Mouse (Mus musculus) left cerebral cortex, adult 18-20 months (tissue): ENCODE results near the gene Muc13. TPM values are rescaled to one million over a fixed set of nuclear protein-coding genes. Genes with fewer than 3 reads are reported as not detected.

Experiments
- DNase-seq, 2 experiments: peaks; one replicate each; pipeline ENCODE4 v3.0.0; 2021 to 2022; ENCODE audit warnings: low spot score in 2 of 2, mixed read lengths in 1 of 2
- total RNA-seq, 2 experiments: library from RNA; stranded (reverse); gene quantifications; 2 replicates each; pipeline ENCODE4 v1.2.3; 2021

Muc13 gene
- total RNA-seq, 2 experiments from 2014 or later, result 0.16 to 0.19 TPM

GRCm38 (mm10) chr16:33768491-33769278 lies 25.2 kb upstream of the Muc13 start:
- DNase-seq, result peak; percentile 11 to 22

DNA sequence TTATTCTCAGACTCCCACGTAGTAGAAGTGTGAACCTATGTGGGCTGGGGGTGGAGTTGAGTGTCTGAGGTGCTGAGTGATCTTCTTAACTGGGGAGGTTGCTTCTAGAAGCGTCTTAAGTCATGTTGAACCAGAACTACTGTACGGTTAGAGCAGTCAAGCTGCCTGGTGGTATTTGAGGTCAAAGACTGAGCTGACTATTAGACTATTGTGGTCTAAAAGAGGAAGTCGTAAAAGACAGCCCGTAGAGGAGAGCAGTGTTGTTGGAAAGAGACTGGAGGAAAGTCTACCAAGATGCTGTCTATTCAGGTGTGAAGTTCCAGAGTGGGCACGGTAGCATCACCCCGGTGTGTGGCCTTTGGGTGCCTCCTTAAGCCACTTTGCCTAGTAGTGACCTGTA lies 24.0 kb upstream of the Muc13 start:
- no peak for DNase-seq

DNA sequence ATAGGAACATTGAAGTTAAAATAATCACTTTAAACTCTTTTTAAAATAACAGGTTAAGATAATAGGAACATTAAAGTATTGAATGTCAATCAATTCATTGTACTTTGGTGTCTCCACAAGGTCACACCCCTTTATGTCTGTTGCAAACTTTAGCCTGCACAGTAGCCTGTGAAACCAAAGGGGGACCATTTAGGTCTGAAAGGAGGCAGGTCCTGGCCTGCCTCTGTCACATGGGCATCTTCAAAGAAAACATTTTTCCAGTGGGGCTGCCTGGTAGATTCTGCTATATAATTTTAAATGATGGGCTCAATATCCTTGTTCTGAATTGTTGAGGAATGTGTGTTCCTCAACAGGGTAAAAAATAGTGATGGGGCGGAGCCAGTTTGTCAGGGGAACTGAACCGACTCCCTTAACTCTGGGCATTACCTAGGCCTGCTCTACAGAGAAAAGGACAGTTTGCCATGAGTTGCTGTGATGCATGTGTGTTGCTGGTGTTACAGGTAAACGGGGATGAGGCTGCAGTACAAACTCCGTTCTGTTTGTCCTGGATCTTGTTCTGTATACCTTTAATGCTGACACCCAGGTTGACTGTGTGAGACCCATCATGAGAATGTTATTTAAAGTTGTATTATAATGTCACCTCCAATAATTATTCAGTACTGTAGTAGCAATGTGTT lies 22.9 kb upstream of the Muc13 start:
- DNase-seq, result no peak

DNA sequence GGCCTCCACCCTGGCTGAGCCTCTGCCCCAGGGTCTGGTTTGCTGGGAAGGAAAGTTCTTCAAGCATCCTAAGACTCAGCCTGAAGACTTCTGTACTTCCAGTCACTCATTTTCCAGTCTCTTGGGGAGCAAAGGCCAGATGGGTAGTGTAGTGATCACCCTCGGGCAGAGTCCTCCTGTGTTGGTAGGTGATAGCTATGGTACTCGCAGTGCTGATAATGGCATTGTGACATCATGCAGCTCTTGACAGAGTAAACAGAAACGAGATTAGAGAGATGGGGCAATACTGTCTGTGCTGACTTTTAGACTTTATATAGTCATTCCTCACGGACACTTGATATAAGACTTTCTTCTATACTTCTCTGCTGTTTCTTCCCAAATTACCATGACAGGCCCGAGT lies 21.0 kb upstream of the Muc13 start:
- DNase-seq, result no peak

DNA sequence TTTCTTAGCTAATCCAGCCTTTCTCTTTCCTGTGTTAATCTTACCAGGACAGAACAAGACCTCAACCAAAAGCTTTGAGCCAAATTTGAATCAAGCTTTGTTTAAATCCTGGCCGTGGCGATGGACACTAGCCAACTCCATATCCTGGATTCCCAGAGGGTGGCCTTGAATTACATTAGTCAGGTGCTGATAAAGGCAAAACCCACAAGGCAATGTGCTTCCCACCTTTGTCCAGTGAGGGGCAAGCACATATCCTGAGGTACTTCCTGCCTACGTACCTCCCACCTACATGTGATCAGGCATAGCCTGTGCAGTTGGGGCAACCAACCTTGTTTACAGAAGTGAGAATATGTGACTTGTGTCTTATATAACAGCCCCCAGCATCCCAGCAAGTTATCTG lies 18.9 kb upstream of the Muc13 start:
- no peak for DNase-seq

- no peak for DNase-seq
Observed at GRCm38 (mm10) chr16:33775733-33776335, 18.0 kb upstream of the Muc13 start.

DNA sequence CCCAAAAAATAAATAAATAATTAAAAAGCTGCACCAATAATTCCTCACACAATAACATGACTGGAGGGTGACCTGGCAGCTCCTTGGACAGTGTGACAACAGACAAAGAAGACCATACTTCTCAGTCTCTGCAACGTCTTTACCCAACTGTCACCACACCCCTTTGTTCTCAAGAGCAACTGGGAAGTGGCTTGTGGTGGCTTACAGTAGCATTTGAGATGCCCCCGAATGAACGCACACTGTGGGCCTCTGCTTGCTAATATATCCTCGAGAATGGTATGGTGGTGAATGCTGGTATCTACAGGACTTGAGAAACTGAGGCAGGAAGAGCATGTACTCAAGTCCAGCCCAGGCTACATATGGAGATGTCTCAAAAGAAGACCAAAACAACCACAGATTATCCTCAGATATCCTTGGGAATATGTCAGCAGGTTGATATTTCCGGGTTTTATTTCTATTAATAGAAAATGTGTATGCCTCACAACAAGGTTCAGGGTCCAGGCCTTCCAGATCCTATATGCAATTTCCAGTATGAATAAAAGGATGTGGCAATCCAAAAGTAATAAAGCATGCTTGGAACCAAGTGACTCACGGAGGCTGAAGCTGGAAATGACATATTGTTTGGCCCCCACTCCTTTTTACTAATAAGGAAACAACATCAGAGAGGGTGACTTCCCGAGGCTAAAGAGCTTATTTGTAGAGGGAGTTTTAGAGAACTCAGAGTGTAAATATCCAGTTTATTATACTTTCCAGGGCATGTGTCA lies 16.9 kb upstream of the Muc13 start:
- no peak for DNase-seq

GRCm38 (mm10) chr16:33777607-33778006 lies 16.2 kb upstream of the Muc13 start:
- no peak for DNase-seq

- DNase-seq, result no peak
Observed at GRCm38 (mm10) chr16:33781789-33782728, 11.8 kb upstream of the Muc13 start.

DNA sequence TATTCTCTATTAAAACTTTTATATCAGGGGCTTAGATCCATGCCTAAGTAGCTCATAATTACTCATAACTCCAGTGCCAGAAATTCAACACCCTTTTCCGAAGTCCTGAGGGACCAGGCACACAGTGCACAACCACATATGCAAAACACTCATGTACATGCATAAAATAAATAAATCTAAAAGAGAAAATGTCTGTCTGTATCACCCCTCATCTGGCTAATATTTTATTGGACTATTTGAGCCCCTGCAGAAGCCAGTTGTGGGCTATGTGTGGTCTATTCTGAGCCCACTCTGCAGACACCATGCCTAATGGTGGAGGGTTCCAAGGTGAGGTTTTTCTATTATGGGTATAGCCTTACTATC lies 11.1 kb upstream of the Muc13 start:
- no peak for DNase-seq

GRCm38 (mm10) chr16:33784547-33784946 lies 9.3 kb upstream of the Muc13 start:
- no peak for DNase-seq

- DNase-seq, result no peak
Observed at GRCm38 (mm10) chr16:33785092-33785704, 8.6 kb upstream of the Muc13 start.

DNA sequence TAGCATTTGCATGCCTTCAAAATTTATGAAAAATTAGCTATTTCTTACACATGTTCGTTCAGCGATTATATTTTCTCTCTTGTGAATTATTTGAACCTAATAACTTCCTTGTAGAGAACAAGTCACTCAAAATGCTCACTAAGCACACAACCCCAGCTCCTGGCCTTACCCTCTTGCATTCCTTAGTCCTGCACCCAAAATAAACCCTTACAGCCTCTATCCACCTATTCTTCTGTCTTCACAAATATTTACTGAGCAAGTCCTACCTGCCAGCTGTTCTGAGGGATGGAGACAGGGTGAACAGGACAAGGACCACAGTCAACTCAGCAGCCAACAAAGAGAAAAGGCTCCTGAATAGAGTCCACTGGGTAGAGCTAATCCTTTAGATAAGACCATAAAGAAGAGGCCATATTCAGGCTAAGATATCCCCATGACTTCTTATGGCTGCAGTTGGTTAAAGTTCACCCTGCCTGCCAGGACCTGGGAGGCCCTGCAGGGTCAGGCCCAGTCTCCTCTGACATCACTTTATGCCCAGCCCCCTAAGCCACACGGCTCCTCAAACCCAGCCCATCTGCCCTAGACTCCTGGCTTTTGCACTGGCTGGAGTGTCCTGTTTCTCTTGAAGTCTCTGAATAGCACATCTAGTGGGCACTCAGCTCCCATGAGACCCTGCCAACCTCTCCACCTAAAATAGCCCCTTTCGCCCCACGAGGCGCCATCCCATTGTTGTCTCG lies 7.0 kb upstream of the Muc13 start:
- no peak for DNase-seq

GRCm38 (mm10) chr16:33795106-33795505 lies 1.3 kb downstream of the Muc13 start:
- no peak for DNase-seq

GRCm38 (mm10) chr16:33795887-33796286 lies 2.0 kb downstream of the Muc13 start:
- DNase-seq, result no peak

DNA sequence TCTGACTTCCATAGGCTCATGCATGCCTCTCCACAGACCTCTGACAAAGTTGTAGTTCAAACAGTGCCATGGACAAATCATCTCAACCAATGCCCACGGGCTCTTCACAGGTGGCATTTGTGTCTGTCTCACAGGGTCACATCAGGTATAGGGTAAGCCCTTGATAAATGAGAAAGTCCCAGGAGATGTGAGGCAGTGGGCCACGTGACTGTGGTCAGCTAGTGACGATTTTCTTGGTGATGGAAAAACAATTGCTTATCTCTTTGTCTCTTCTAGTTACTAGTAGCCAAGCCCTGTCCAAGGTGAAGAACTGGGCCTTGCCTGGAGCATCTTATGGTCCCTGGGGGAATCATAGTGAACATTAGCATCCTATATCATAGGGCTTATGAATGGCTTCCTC lies 2.9 kb downstream of the Muc13 start:
- DNase-seq, result no peak

- DNase-seq, result peak; percentile 59 to 70
Observed at GRCm38 (mm10) chr16:33797860-33798259, 4.0 kb downstream of the Muc13 start.

DNA sequence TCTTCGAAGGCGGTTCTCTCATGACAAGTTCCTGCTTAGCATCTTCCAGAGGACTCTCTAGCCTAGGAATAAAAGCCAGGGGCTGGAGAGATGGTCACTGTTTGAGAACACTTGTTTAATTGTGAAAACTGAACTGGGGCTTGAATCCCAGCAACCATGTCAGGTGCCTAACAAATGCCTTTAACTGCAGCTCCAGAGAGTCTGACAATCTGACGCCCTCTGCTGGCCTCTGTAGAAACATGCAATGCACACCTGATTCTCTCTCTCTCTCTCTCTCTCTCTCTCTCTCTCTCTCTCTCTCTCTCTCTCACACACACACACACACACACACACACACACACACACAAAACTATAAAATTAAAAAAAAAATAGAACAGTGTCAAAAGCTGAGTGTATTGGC lies 16.2 kb downstream of the Muc13 start:
- no peak for DNase-seq

- no peak for DNase-seq
Observed at GRCm38 (mm10) chr16:33818413-33819165, 24.8 kb downstream of the Muc13 start.
